Mouse (Mus musculus): ENCODE measurements at regions not wholly inside any gene's neighbourhood (a gene's known extent, or its start where the extent isn't known, plus 50 kb on each side); places are given as distances from the start of the nearest gene placed in this dataset.

- Histone ChIP-seq H3K4me2 (ENCODE audit: low read depth, low read length, poor library complexity, severe bottlenecking) (no peak overlapping the region), H3K36me3 (ENCODE audit: insufficient read depth, low read length) (no peaks in the 10 kb centered on the region), H3K9me3 (ENCODE audit: low read length) (no peaks in the 10 kb centered on the region), H3K4me1 (ENCODE audit: insufficient read depth, low read length) (no peaks in the 10 kb centered on the region; the same call in none of the 2 replicates), H3K27ac (ENCODE audit: low read depth, low read length) (no peak overlapping the region), H3K4me3 (ENCODE audit: low read depth, low read length) (no peak overlapping the region), H3K9ac (replicated peaks; ENCODE audit: low read length, poor library complexity, severe bottlenecking) (no peak overlapping the region), H3K27me3 (ENCODE audit: insufficient read depth, low read length) (no peaks in the 10 kb centered on the region)
- TF ChIP-seq CTCF (IDR thresholded peaks at IDR 0.05), result no peak
- WGBS, result 94% methylated on average over 5 of the region's 5 CpGs
- DNase-seq (ENCODE audit: low spot score), result no peak
- no peak for ATAC-seq (ENCODE audit: low FRiP score)
Measured at GRCm38 (mm10) chr14:25067435-25067834, 391.6 kb upstream of the Zmiz1 start.

GRCm38 (mm10) chr14:25068430-25068829 lies 390.6 kb upstream of the Zmiz1 start:
- 29% methylated on average over 8 of the region's 8 CpGs for WGBS
- no peaks in the 10 kb centered on the region for H3K27me3 ChIP-seq (ENCODE audit: insufficient read depth, low read length)
- no peaks in the 10 kb centered on the region for H3K9me3 ChIP-seq (ENCODE audit: low read length)
- H3K4me2 ChIP-seq (ENCODE audit: low read depth, low read length, poor library complexity, severe bottlenecking), result no peak overlapping the region
- no peak for ATAC-seq (ENCODE audit: low FRiP score)
- H3K36me3 ChIP-seq (ENCODE audit: insufficient read depth, low read length), result no peaks in the 10 kb centered on the region
- DNase-seq (ENCODE audit: low spot score), result peak; percentile 64
- H3K27ac ChIP-seq (ENCODE audit: low read depth, low read length), result no peak overlapping the region
- no peak overlapping the region for H3K4me3 ChIP-seq (ENCODE audit: low read depth, low read length)
- no peaks in the 10 kb centered on the region; the same call in none of the 2 replicates for H3K4me1 ChIP-seq (ENCODE audit: insufficient read depth, low read length)
- no peak for TF ChIP-seq CTCF (IDR thresholded peaks at IDR 0.05)
- H3K9ac ChIP-seq (replicated peaks; ENCODE audit: low read length, poor library complexity, severe bottlenecking), result no peak overlapping the region

- TF ChIP-seq CTCF (IDR thresholded peaks at IDR 0.05), result no peak
- peak; percentile 54 for DNase-seq (ENCODE audit: low spot score)
- H3K9me3 ChIP-seq (ENCODE audit: low read length), result no peaks in the 10 kb centered on the region
- no peaks in the 10 kb centered on the region for H3K36me3 ChIP-seq (ENCODE audit: insufficient read depth, low read length)
- H3K27me3 ChIP-seq (ENCODE audit: insufficient read depth, low read length), result no peaks in the 10 kb centered on the region
- no peak overlapping the region for H3K9ac ChIP-seq (replicated peaks; ENCODE audit: low read length, poor library complexity, severe bottlenecking)
- H3K4me2 ChIP-seq (ENCODE audit: low read depth, low read length, poor library complexity, severe bottlenecking), result no peak overlapping the region
- no peaks in the 10 kb centered on the region for H3K4me1 ChIP-seq (ENCODE audit: insufficient read depth, low read length)
- WGBS, result 27% methylated on average over 5 of the region's 5 CpGs
- 0 out of 2 replicates have a peak overlapping the region, but pooled peaks have one; percentile 26 for H3K27ac ChIP-seq (ENCODE audit: low read depth, low read length)
- no peak overlapping the region for H3K4me3 ChIP-seq (ENCODE audit: low read depth, low read length)
- no peak for ATAC-seq (ENCODE audit: low FRiP score)
Measured at GRCm38 (mm10) chr14:25073143-25073542, 385.8 kb upstream of the Zmiz1 start.

- Histone ChIP-seq H3K4me2 (ENCODE audit: low read depth, low read length, poor library complexity, severe bottlenecking) (no peak overlapping the region), H3K27me3 (ENCODE audit: insufficient read depth, low read length) (no peaks in the 10 kb centered on the region), H3K27ac (ENCODE audit: low read depth, low read length) (no peak overlapping the region), H3K36me3 (ENCODE audit: insufficient read depth, low read length) (no peaks in the 10 kb centered on the region), H3K9me3 (ENCODE audit: low read length) (no peaks in the 10 kb centered on the region), H3K4me1 (ENCODE audit: insufficient read depth, low read length) (no peaks in the 10 kb centered on the region), H3K4me3 (ENCODE audit: low read depth, low read length) (no peak overlapping the region), H3K9ac (replicated peaks; ENCODE audit: low read length, poor library complexity, severe bottlenecking) (no peak overlapping the region)
- no peak for ATAC-seq (ENCODE audit: low FRiP score)
- DNase-seq (ENCODE audit: low spot score), result peak; percentile 83
- 89% methylated on average over 9 of the region's 9 CpGs for WGBS
- TF ChIP-seq CTCF (IDR thresholded peaks at IDR 0.05), result no peak
Measured at GRCm38 (mm10) chr14:25074022-25074800, 384.8 kb upstream of the Zmiz1 start.

GRCm38 (mm10) chr14:25074891-25075290 lies 384.1 kb upstream of the Zmiz1 start:
- Histone ChIP-seq H3K36me3 (ENCODE audit: insufficient read depth, low read length) (no peaks in the 10 kb centered on the region), H3K9me3 (ENCODE audit: low read length) (no peaks in the 10 kb centered on the region), H3K4me2 (ENCODE audit: low read depth, low read length, poor library complexity, severe bottlenecking) (no peak overlapping the region), H3K4me1 (ENCODE audit: insufficient read depth, low read length) (no peaks in the 10 kb centered on the region), H3K4me3 (ENCODE audit: low read depth, low read length) (no peak overlapping the region), H3K9ac (replicated peaks; ENCODE audit: low read length, poor library complexity, severe bottlenecking) (no peak overlapping the region), H3K27ac (ENCODE audit: low read depth, low read length) (no peak overlapping the region), H3K27me3 (ENCODE audit: insufficient read depth, low read length) (no peaks in the 10 kb centered on the region)
- no peak for TF ChIP-seq CTCF (IDR thresholded peaks at IDR 0.05)
- ATAC-seq (ENCODE audit: low FRiP score) (no peak), DNase-seq (ENCODE audit: low spot score) (no peak)
- 87% methylated on average over 5 of the region's 5 CpGs for WGBS

GRCm38 (mm10) chr14:25080431-25080830 lies 378.6 kb upstream of the Zmiz1 start:
- no peak overlapping the region for H3K27ac ChIP-seq (ENCODE audit: low read depth, low read length)
- H3K4me1 ChIP-seq (ENCODE audit: insufficient read depth, low read length), result no peaks in the 10 kb centered on the region
- no peak for ATAC-seq (ENCODE audit: low FRiP score)
- no peak for DNase-seq (ENCODE audit: low spot score)
- no peak overlapping the region for H3K9ac ChIP-seq (replicated peaks; ENCODE audit: low read length, poor library complexity, severe bottlenecking)
- H3K9me3 ChIP-seq (ENCODE audit: low read length), result no peaks in the 10 kb centered on the region
- no peak overlapping the region for H3K4me3 ChIP-seq (ENCODE audit: low read depth, low read length)
- 69% methylated on average over 3 of the region's 3 CpGs for WGBS
- no peak overlapping the region for H3K4me2 ChIP-seq (ENCODE audit: low read depth, low read length, poor library complexity, severe bottlenecking)
- H3K36me3 ChIP-seq (ENCODE audit: insufficient read depth, low read length), result no peaks in the 10 kb centered on the region
- H3K27me3 ChIP-seq (ENCODE audit: insufficient read depth, low read length), result no peaks in the 10 kb centered on the region
- TF ChIP-seq CTCF (IDR thresholded peaks at IDR 0.05), result no peak

Data from midbrain, postnatal 0 days (tissue).